Mouse (Mus musculus) forebrain, embryonic 12.5 days (tissue): Measurements from ENCODE around the gene Fam78a. TPM values are rescaled to one million over a fixed set of nuclear protein-coding genes. Genes with fewer than 3 reads are reported as not detected.

ENCODE experiments used
- ATAC-seq: fragments of 200-750 bp; cut with Nextera tagmentation; 2 replicates; pipeline ENCODE4 v1.8.0; 2017; ENCODE audit warnings: moderate TSS enrichment; ENCODE audit not compliant: low FRiP score
- H3K27ac ChIP-seq: fragments of 300-500 bp; sonication (generic); 2 replicates; pipeline ENCODE4 v1.5.1; 2016; ENCODE audit warnings: mild to moderate bottlenecking
- H3K27me3 ChIP-seq: fragments of 300-500 bp; sonication (generic); 2 replicates; pipeline ENCODE4 v1.6.1; 2016; ENCODE audit warnings: mild to moderate bottlenecking
- H3K36me3 ChIP-seq: fragments of 300-500 bp; sonication (generic); replicated peaks from 2 replicates; pipeline ENCODE4 v1.6.1; 2016; ENCODE audit warnings: mild to moderate bottlenecking
- H3K4me1 ChIP-seq: fragments of 300-500 bp; sonication (generic); 2 replicates; pipeline ENCODE4 v1.6.1; 2016
- H3K4me2 ChIP-seq: fragments of 300-500 bp; sonication (generic); 2 replicates; pipeline ENCODE4 v1.6.1; 2016; ENCODE audit warnings: mild to moderate bottlenecking, moderate library complexity
- H3K4me3 ChIP-seq: fragments of 300-500 bp; sonication (generic); replicated peaks from 2 replicates; pipeline ENCODE4 v1.5.1; 2016; ENCODE audit warnings: mild to moderate bottlenecking
- H3K9ac ChIP-seq: fragments of 300-500 bp; sonication (generic); 2 replicates; pipeline ENCODE4 v1.6.1; 2016; ENCODE audit warnings: mild to moderate bottlenecking
- H3K9me3 ChIP-seq: fragments of 300-500 bp; sonication (generic); 2 replicates; pipeline ENCODE4 v1.6.1; 2016
- WGBS: fragments of 180-500 bp; shearing (Covaris S2); methylation state at CpG from one replicate; pipeline ENCODE4 v1.1.7; 2016; 5-methylcytosine and 5-hydroxymethylcytosine counted together
- polyA plus RNA-seq: library from polyadenylated mRNA; unstranded; fragments of >200 nt; fragmentation: Nextera tagmentation; extraction: Ambion mirVana; gene quantifications from 2 replicates; pipeline ENCODE4 v1.2.1, GENCODE M21; 2016

Gene Fam78a
- polyA plus RNA-seq, 1 experiment from 2014 or later, result 0.88 TPM

DNA sequence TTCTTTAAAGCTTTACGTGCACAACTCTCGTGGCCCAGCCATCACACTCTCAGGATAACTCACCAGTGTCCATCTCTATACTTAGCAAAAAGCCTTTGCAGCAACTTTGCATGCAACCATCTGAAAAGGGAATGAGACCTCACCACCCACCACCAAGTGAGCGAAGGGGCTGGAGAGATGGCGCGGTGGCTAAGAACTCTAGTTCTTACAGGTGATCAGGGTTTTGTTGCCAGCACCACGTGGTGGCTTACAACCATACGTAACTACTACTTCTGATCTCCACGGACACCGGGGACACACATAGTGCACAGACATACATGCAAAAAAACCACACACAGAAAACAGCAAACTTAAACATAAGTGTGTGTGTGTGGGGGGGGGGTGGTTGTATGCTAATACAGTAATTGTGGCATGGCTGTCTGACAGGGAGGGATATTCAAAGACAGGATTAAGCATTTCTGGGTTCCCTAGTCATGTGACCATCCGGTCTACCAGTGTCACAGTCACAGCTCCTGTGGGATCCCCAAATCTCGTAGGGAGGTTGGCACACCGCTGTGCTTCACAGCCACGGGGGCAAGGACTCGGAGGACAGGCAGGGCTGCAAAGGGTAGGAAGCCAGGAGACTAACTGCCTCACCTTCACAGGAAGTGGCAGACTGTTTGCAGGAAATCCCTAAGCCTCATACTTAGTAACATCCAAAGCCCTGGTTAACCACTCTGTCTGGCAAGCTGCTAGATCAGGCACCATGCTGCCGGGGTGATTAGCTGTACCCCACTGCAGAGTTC lies 21.8 kb downstream of the Fam78a start:
- WGBS, result 90% methylated on average over 15 of the region's 15 CpGs
- Histone ChIP-seq H3K27me3 (no peaks in the 10 kb centered on the region), H3K36me3 (no peaks in the 10 kb centered on the region), H3K4me2 (no peak overlapping the region), H3K4me1 (no peaks in the 10 kb centered on the region), H3K9ac (no peak overlapping the region), H3K4me3 (no peak overlapping the region), H3K9me3 (no peaks in the 10 kb centered on the region), H3K27ac (no peak overlapping the region)
- no peak for ATAC-seq

DNA sequence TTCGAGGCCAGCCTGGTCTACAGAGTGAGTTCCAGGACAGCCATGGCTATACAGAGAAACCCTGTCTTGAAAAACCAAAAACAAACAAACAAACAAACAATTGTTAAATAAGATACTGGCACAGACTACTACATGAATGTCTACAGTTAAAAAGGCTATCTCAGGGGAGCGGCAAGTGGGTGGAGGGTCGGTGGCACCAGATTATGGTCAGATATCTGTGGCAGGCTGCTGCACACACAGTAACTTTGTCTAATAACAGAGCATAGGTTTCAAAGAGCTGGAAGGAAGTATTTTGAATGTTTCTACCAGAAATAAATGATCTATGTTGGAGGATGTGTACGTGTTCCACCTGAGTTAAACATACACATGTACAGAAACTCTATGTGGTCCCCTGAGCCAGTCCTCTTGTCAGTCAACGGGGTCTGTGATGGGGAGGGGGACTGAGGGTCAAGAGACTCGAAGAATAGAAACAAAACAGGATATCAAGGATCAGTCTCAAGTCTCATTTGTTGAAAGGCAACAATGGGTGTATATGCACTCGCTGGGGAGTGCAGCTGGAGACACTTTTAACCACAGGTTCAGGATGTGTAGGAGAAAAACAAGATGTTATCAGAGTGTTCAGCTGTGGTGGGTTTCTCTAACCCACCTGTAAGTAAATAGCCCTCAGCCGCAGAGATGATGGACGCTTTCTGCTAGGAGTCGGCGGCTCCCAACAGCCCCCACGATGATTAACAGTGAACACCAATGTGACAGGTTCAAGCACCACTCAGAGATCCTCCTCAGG lies 22.7 kb downstream of the Fam78a start:
- no peak overlapping the region for H3K4me3 ChIP-seq
- H3K36me3 ChIP-seq, result no peaks in the 10 kb centered on the region
- no peaks in the 10 kb centered on the region for H3K27me3 ChIP-seq
- no peak for ATAC-seq
- H3K27ac ChIP-seq, result no peak overlapping the region
- H3K4me2 ChIP-seq, result no peak overlapping the region
- no peaks in the 10 kb centered on the region for H3K9me3 ChIP-seq
- WGBS, result 81% methylated on average over 12 of the region's 12 CpGs
- no peak overlapping the region for H3K9ac ChIP-seq
- H3K4me1 ChIP-seq, result no peaks in the 10 kb centered on the region

DNA sequence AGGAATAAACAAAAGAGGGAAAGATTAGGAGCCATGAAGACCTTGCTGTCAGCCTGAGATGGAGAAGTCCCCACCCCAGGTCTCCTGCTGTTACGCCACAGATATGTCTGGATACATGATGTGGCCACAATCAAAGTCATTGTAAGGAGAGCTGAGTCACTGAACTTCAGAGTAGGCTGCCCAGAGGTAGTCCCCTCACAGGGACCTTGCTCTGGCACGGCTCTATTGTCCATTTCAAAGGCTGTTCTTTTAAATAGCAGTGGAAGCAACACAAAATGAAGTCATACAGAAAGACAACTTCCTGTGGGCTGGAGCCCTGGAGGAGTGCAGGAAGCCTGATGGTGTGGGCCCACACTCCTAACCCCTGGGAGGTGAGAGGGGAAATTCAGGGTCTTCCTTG lies 23.5 kb downstream of the Fam78a start:
- Histone ChIP-seq H3K36me3 (no peaks in the 10 kb centered on the region), H3K9ac (no peak overlapping the region), H3K27ac (no peak overlapping the region; the same call in 1 of the 2 replicates), H3K27me3 (no peaks in the 10 kb centered on the region), H3K4me2 (no peak overlapping the region), H3K9me3 (no peaks in the 10 kb centered on the region), H3K4me1 (no peaks in the 10 kb centered on the region), H3K4me3 (no peak overlapping the region)
- WGBS, result 71% methylated on average over 2 of the region's 2 CpGs
- ATAC-seq, result no peak

DNA sequence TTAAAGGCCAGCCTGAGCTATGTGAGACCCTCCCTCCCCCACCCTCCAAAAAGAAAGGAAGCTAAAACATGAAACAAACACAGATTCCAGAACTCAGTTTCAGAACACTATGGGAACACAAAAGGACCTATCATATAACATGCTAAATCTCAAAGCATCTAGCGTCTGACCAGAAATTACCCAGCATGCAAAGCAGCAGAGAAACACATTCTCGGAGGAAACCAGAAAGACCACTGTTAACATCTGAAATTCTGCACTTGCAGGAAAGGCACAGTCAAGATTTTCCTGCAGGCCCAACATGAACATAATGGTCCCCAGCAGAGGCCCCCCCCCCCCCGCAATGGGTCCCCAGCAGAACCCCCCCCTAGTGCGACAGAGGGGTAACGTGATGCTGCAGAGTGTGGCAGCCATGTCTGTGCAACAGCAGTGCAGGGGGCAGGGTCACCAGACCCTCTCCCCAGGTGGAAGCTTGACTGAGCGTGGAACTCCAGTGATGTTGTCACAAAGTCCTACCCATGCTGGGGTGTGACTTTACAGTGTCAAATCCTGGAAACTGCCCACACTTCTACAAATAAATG lies 24.3 kb downstream of the Fam78a start:
- H3K27ac ChIP-seq, result no peak overlapping the region
- H3K27me3 ChIP-seq, result no peaks in the 10 kb centered on the region
- 74% methylated on average over 6 of the region's 6 CpGs for WGBS
- H3K4me2 ChIP-seq, result no peak overlapping the region
- no peak overlapping the region for H3K4me3 ChIP-seq
- H3K4me1 ChIP-seq, result peaks cover 3% of the 10 kb centered on the region
- no peaks in the 10 kb centered on the region for H3K9me3 ChIP-seq
- ATAC-seq, result no peak
- no peaks in the 10 kb centered on the region for H3K36me3 ChIP-seq
- H3K9ac ChIP-seq, result no peak overlapping the region

DNA sequence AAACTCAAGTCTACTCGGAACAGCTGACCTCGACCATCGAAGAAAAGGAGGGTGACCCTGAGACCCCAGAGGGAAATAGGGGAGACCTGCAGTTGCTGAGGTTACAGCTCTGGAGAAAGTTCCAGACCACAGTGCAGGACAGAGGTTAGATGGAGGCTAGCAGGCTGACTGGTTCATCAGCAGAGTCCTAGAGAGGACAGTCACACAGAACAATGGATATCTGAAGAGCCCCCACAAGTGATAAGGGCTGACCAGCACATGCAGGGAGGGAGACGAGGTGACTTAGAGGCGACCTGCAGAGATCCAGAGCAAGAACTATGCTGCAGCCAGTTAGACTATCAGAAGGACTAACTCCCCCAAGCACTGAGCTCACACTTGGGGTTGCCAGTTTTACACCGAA lies 25.0 kb downstream of the Fam78a start:
- Histone ChIP-seq H3K9me3 (no peaks in the 10 kb centered on the region), H3K9ac (no peak overlapping the region), H3K36me3 (no peaks in the 10 kb centered on the region), H3K4me3 (no peak overlapping the region), H3K27me3 (no peaks in the 10 kb centered on the region), H3K4me1 (peaks cover 9% of the 10 kb centered on the region), H3K27ac (no peak overlapping the region), H3K4me2 (no peak overlapping the region)
- ATAC-seq, result no peak
- WGBS, result 80% methylated on average over 6 of the region's 6 CpGs

DNA sequence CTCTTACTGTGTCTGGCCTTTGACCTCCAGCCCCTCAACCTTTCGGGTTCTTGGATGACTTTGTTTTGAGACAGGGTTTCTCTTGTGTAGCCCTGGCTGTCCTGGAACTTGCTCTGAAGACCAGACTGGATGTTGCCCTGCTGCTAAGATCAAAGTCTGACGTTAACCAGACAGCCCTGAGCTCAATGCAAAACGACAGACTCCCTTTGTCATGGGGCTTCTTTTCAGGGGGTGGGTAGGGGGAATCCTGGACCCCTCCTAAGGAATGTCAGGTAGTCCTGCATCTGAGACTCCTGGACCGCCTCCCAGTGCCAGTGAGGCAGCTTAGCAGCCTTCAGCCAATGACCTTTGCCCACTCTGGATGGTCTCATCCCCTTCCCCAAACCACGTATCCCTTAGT lies 25.9 kb downstream of the Fam78a start:
- peaks cover 9% of the 10 kb centered on the region for H3K4me1 ChIP-seq
- H3K27me3 ChIP-seq, result no peaks in the 10 kb centered on the region
- no peak overlapping the region for H3K4me2 ChIP-seq
- H3K36me3 ChIP-seq, result peaks cover 2% of the 10 kb centered on the region; the same call in 1 of the 2 replicates
- H3K9me3 ChIP-seq, result no peaks in the 10 kb centered on the region
- no peak overlapping the region for H3K27ac ChIP-seq
- H3K4me3 ChIP-seq, result no peak overlapping the region
- ATAC-seq, result no peak
- no peak overlapping the region for H3K9ac ChIP-seq
- WGBS, result 45% methylated on average over 5 of the region's 5 CpGs

DNA sequence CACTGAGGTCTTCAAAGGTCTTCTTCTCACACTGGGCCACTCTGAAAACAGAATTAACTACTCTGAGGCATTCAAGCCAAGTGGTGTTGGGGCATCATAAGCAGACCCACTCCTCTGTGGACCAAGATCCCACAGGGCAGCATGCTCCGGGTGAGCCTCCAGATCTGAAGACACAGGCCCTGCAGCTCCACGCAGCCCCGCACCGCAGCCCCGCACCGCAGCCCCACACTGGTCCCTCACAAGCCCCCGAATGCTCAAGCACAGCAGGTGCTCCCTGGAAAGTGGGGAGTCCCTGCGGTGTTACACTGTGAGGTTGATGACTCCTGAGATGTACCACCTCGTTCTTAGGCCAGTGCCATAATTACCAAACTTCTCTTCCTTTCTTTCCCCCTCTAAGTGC lies 26.4 kb downstream of the Fam78a start:
- Histone ChIP-seq H3K9ac (no peak overlapping the region), H3K36me3 (peaks cover 5% of the 10 kb centered on the region; the same call in 1 of the 2 replicates), H3K9me3 (no peaks in the 10 kb centered on the region), H3K4me2 (no peak overlapping the region), H3K4me3 (no peak overlapping the region), H3K27ac (no peak overlapping the region), H3K4me1 (peaks cover 9% of the 10 kb centered on the region), H3K27me3 (no peaks in the 10 kb centered on the region)
- 71% methylated on average over 9 of the region's 9 CpGs for WGBS
- no peak for ATAC-seq

DNA sequence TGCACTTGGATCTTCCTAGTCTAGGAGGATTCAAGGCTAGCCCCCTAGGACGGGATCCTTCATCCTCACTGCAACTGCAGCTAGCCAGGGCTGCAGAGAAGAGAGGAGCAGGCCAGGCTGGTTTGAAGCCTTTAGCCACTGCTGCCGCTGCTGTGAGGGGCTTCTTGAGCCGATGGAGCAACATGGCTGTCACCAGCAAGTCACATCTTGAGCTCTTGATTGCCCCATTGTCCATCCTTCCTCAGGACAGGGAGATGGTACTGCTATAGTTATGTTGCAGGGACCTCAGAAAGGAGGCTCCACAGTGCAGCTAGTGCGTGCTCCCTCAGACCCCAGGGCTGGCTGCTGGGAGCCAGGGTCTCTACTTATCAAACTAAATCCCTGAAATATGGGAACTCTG lies 26.9 kb downstream of the Fam78a start:
- H3K9ac ChIP-seq, result no peak overlapping the region
- 90% methylated on average over 4 of the region's 4 CpGs for WGBS
- ATAC-seq, result no peak
- peaks cover 9% of the 10 kb centered on the region for H3K4me1 ChIP-seq
- no peaks in the 10 kb centered on the region for H3K9me3 ChIP-seq
- no peaks in the 10 kb centered on the region for H3K27me3 ChIP-seq
- no peak overlapping the region for H3K4me3 ChIP-seq
- no peak overlapping the region for H3K4me2 ChIP-seq
- H3K27ac ChIP-seq, result no peak overlapping the region
- H3K36me3 ChIP-seq, result peaks cover 5% of the 10 kb centered on the region; the same call in 1 of the 2 replicates

DNA sequence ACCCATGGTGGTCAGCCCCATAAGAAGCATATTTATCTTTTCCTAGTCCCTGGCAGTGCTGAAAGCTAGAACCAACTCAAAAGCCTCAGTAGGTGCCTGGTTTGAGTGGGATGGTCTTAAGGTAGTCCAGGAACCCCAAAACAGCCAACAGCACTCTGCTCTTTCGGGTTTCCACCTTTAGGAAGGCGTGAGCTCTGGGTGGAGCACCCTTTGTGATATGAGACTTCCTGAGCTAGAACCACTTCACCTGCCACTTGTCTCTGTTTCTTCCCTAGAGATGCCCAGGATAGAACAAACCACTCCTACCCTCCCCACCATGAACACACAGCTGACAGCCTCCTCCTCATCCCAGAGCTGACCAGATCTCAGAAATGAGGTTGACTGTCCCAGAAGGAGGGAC lies 27.3 kb downstream of the Fam78a start:
- ATAC-seq, result no peak
- Histone ChIP-seq H3K27ac (no peak overlapping the region), H3K4me3 (no peak overlapping the region), H3K36me3 (peaks cover 8% of the 10 kb centered on the region), H3K9ac (no peak overlapping the region), H3K4me2 (no peak overlapping the region), H3K27me3 (no peaks in the 10 kb centered on the region), H3K4me1 (peaks cover 9% of the 10 kb centered on the region), H3K9me3 (no peaks in the 10 kb centered on the region)
- WGBS, result 91% methylated on average over 2 of the region's 2 CpGs

DNA sequence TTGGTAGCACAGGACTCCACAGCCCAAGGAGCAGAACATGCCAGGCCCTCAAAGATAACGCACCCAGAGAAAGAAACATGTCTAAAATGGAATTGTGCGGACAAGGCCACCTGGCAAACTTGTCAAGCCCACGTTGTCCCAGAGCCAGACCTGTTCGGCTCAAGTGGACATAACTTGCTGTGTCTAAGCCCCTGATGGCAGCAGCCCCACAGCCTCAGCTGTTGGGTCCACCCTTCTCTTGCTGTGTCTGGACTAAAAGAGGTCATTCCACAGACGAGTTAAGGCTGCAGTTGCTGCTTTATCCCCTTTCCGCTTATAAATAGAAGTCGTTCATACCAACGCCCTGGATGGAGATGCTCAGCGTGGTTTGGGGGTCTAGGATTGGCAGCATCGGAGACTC lies 28.1 kb downstream of the Fam78a start:
- ATAC-seq, result no peak
- Histone ChIP-seq H3K9ac (no peak overlapping the region), H3K4me2 (no peak overlapping the region), H3K36me3 (peaks cover 16% of the 10 kb centered on the region), H3K27me3 (no peaks in the 10 kb centered on the region), H3K9me3 (no peaks in the 10 kb centered on the region), H3K4me1 (peaks cover 9% of the 10 kb centered on the region), H3K27ac (no peak overlapping the region), H3K4me3 (no peak overlapping the region)
- 92% methylated on average over 10 of the region's 10 CpGs for WGBS

DNA sequence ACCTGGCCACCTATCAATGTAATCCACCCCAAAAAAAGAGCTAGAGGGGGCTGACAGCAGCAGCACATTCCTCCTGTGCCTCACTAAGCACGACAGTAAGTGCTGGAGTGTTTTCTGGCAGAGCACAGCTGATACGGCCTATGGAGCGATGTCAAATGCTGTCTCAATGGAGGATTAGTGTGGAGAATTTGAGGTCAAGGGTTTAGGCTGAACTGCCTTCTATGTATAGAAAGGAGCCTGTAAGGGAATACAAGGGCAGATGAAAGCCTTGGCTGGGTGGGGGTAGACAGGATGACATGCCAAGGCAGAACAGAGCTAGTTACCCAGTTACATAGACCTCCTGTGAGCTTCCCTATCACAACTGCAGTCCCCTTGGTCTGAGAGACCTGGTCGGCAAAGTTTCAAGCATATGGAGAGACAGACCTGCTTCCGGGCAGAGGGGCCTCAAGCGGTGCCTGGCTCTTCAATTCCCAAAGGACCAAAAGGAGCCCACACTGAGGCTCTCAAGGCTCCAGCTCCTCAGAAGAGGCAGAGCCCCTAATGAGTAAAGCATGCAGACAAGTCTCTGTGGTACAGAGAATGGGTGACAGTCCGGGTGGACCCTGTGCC lies 29.2 kb downstream of the Fam78a start:
- H3K4me2 ChIP-seq, result no peak overlapping the region
- 56% methylated on average over 7 of the region's 7 CpGs for WGBS
- no peak overlapping the region for H3K9ac ChIP-seq
- H3K27me3 ChIP-seq, result no peaks in the 10 kb centered on the region
- peaks cover 9% of the 10 kb centered on the region for H3K4me1 ChIP-seq
- H3K27ac ChIP-seq, result 0 out of 2 replicates have a peak overlapping the region, but pooled peaks have one; percentile 13
- no peak overlapping the region for H3K4me3 ChIP-seq
- no peak for ATAC-seq
- no peaks in the 10 kb centered on the region for H3K9me3 ChIP-seq
- H3K36me3 ChIP-seq, result peaks cover 26% of the 10 kb centered on the region

DNA sequence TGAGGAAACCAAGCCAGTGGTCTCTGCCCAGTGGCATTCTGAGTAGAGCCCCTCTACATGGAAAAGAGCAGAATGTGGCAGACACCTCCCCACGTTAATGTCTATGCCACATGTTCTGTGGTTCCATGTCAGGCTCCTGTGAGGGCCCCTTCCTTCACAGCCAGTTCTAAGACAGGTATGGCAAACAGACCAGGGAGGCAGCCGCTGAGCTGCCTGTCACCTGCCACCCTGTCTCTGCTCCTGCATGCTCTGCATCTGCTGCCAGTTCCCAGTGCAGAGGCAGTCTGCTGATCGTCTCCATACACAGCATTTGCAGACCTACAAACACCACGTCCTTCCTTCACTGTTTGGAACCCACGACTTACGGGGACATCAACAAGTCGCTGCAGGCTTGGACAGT lies 32.2 kb downstream of the Fam78a start:
- no peak overlapping the region for H3K27ac ChIP-seq
- H3K36me3 ChIP-seq, result peaks cover 55% of the 10 kb centered on the region
- H3K4me2 ChIP-seq, result no peak overlapping the region
- no peak overlapping the region for H3K9ac ChIP-seq
- no peaks in the 10 kb centered on the region for H3K27me3 ChIP-seq
- peaks cover 9% of the 10 kb centered on the region for H3K4me1 ChIP-seq
- no peaks in the 10 kb centered on the region for H3K9me3 ChIP-seq
- 91% methylated on average over 7 of the region's 7 CpGs for WGBS
- no peak for ATAC-seq
- H3K4me3 ChIP-seq, result no peak overlapping the region
